Mouse (Mus musculus) cerebellum, adult 9-11 months (tissue): ENCODE data around the gene H2-M3.
"Not testable (repeated sequence)": the region's sequence is repeated elsewhere in the genome, so short reads cannot be mapped to it uniquely, and the experiment has no call there.

Source experiments
- DNase-seq: peaks from one replicate; pipeline ENCODE4 v3.0.0; 2022

The H2-M3 gene

DNA sequence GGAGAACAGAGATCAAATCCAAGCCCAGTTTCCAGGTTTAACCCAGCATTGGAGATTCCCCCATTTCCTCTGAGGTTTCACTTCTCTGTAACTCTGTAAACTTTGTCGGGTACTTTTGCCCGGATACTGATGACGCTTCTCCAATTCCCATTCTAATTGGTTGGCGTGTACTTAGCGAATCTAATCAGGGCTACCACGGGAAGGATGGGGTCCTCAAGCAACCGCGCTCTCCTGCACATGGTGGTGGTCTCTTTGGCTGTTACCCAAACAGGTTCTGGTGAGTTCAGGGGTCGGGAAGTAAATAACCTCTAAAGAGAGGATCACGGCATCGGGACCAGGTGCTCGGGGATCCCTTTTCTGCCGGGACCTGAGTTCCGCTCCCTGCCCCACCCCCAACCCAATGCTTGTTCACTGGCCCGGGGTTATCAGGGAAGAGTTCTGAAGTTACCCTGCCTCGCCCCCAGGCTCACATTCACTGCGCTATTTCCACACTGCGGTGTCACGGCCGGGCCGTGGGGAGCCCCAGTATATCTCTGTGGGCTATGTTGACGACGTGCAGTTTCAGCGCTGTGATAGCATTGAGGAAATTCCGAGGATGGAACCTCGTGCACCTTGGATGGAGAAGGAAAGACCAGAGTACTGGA, at the start of gene H2-M3:
H2-M3 (plus strand) TSS at position 163 of the 644 bp plus-strand sequence.
- DNase-seq: peak; percentile 47

DNA sequence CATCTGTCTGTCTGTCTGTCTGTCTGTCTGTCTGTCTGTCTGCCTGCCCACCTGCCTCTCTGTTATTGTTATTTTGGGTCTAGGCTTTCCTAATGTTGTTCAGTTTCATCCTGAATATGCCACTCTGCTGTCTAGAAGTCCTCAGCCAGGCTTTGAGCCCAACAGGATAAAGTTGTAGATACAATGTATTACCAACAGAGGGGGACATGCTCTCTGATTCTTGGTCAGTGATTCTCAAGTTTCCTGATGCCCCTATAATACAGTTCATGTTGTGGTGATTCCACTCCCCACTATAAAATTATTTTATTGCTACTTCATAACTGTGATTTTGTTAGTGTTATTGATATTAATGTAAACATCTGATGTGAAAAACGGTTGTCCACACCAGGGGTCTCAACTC, 48.1 kb upstream of the H2-M3 start:
- DNase-seq: no peak

DNA sequence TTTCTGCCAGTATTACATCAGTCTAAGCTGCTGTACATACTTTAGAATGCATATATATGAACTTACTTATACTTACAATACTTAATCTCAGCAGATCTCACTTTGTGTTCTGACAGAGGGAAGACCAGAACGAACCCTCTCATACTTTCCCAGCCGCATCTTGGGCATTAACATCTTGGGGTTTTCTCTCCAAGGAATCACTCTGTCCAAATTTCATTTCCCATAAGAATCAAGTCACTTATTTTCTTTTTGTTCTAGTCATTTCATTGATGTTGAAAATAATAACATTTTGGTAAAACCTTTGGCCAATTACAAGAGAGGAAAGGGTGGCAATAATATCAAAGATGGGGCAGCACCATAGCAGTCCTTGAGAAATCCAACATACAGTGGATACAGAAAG, 32.8 kb upstream of the H2-M3 start, which contains the start of gene Olfr97:
Olfr97 (minus strand) TSS at position 101 of the 400 bp plus-strand sequence.
- not testable (repeated sequence) for DNase-seq

DNA sequence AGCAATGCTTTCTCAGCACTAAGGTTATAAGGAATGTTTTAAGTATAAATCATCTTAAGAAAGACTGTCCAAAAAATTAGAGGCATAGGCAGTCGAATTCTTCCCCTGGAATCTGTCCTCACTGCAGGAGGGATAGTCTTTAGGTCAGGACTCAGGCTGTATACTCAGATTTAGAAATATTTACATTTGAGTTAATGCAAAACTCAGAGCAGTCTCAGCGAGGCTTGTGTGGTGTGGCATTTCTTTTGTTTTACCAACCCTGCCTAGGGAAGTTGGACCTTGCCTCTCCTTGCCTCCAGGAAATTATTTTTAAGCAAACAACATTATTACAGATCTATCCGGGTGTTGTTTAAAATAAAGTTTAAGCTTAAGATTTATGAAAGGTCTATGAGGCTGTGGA, 27.8 kb upstream of the H2-M3 start:
- DNase-seq: no peak

DNA sequence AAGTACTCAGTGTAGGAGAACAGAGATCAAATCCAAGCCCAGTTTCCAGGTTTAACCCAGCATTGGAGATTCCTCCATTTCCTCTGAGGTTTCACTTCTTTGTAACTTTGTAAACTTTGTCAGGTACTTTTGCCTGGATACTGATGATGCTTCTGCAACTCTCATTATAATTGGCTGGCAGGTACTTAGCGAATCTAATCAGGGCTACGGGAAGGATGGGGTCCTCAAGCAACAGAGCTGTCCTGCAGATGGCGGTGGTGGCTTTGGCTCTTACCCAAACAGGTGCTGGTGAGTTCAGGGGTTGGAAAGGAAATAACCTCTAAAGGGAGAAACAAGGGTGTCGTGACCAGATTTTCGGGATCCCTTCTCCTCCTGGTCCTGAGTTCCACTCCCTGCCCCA, 23.3 kb upstream of the H2-M3 start:
- DNase-seq: peak; percentile 2

DNA sequence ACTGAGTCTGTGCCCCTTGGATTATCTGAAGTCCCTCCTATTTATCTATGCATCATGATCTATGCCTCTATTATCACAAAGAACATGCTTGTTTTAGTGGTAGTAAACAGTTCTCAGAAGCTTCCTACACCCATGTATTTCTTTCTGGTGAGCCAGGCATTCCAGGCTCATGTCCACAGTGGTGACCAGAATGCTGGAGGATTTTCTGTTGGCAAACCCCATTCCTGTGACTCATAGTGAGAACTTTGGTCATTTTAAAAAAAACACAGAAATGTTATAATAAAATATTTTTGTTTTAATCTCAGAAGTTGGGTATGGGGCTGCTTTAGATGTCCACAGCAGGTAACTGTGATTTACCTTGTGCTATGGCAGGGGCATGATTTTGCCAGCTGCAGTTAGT, 20.6 kb upstream of the H2-M3 start:
- no peak for DNase-seq

DNA sequence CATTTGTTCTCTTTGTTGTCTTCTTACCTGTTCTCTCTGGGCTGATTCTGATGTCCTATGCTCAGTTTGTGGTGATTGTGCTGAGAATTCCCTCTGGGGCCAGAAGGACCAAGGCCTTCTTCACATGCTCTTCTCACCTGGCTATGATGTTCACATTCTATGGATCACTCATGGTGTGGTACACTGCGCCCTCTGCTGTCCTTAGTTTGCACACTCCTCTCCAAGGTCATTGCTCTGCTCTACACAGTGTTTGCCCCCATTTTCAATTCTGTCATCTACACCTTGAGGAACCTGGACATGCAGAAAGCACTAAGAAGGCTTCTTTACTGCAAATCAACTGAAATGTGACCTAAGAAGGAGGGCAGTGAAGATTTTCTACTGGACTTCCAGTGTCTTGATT, 19.5 kb upstream of the H2-M3 start:
- no peak for DNase-seq

DNA sequence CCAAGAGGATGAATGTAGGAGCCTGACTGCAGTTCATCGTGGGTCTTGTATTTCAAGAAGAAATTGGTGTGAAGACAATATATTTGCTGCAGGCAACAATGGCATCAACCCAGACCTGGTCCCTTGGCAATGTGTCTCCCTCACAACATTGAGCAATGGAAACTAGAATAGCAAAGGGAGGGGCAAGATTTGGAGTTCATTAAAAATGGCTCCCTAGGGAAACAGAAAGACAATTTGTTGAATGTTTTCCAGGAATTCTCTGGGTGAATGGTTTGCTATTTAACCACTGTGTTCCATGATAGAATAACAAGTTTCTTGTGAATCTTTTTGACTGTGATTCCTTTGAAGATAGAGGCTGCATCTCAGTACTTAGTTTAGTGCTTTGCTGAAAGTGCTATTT, 6.4 kb upstream of the H2-M3 start, which contains the start of gene Olfr98:
Olfr98 (minus strand) TSS at position 124 of the 400 bp plus-strand sequence.
- no peak for DNase-seq

DNA sequence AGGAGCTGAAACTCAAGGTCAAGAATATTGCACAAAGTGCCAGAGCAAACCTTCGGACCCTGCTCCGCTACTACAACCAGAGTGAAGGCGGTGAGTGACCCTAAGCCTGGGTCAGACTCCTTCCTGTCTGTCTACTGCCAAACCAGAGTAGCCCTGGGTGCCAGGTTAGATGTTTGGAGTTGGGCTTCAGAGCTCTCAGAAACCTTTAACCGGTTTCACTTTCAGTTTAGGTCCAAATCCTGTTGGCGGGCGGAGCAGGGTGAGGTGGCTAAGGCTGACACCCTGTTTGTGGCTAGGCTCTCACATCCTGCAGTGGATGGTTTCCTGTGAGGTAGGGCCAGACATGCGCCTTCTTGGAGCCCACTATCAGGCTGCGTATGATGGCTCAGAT, 677 bp downstream of the H2-M3 start:
- no peak for DNase-seq

DNA sequence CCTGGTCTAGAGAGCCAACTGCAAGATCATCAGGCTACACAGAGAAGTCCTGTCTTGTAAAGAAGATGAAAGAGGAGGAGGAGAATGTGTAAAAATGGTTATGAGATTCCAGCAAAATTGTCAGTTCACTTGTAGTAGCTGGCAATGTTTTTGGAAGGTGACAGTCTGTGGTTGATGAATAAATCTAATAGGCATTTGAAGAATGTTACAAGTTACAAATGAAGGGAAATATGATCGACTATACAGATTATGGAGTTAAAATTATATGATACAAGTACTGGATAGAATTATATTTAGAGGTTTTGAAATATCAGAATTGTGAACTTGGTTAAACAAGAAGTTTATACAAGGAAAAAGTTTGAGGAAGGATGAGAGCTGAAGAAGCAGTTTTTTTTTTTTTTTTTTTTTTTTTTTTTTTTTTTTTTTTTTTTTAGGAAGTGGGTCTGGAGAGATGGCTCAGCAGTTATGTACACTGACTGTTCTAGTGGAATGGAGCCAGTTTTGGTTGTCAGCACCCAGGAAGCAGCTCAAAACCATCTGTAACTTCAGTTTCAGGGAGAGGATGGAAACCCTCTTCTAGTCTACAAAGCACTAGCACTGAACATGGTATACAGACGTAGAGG, 5.7 kb downstream of the H2-M3 start:
- no peak for DNase-seq

DNA sequence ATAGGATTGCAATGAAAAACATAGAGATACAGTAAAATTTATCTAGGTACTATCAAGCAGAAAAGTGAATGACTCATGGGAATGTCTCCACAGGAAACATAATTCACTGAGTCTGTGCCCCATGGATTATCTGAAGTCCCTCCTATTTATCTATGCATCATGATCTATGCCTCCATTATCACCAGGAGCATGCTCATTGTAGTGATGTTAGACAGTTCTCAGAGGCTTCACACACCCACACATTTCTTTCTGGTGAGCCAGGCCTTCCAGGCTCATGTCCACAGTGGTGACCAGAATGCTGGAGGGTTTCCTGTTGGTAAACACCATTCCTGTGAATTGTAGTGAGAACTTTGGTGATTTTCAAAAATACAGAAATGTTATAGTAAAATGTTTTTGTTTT, 6.6 kb downstream of the H2-M3 start:
- no peak for DNase-seq

DNA sequence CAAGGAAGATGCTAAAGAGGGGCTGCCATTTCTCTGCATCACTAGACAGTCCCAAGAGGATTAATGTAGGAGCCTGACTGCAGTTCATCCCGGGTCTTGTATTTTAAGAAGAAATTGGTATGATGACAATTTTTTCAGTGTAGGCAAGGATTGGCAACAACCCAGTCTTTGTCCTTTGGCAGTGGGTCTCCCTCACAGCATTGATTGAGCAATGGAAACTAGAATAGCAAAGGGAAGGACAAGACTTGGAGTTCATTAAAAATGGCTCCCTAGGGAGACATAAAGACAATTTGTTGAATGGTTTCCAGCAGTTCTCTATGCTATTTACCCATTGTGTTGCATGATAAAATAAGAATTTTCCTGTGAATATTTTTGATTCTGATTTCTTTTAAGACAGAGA, 10.3 kb downstream of the H2-M3 start:
- no peak for DNase-seq

DNA sequence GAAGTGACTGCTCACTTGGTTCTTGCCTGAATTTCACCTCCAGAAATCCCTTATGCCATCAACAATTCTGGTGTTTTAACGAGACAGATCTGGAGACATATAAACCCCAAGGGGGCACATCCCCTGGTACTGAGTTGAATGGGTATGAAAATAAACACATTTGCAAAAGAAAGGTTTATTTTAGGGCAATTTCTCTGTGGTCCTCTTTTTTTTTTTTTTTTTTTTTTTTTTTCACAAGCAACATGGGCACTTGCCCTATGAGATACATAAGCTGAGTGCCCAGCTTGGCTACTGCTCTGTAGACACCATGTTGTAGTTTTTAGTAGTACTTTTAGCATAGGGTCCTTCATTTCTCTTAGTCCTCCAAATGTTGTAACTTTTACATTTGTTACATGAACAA, 13.3 kb downstream of the H2-M3 start, which contains the start of gene Olfr99:
Olfr99 (minus strand) TSS at position 101 of the 400 bp plus-strand sequence.
- DNase-seq: no peak

DNA sequence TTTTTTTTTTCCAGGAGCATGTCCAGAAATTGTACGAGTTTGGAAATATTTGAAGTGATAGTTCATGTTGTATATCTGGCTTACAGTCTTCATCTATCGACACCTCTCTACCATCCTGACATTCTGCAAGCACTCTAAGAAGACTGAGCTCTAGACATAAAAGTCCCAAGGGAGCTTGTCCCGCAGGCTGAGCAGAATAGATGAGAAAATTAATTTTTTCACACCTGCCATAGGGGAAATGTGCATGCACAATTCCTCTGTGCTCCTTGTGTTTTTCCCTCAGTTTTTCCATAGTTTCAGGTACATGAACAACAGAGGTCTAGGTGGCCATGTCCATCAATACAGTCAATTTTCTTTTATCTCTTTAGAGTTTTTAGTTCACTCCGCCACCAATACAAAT, 34.2 kb downstream of the H2-M3 start, which contains the start of gene Olfr101:
Olfr101 (minus strand) TSS at position 101 of the 400 bp plus-strand sequence.
- no peak for DNase-seq

DNA sequence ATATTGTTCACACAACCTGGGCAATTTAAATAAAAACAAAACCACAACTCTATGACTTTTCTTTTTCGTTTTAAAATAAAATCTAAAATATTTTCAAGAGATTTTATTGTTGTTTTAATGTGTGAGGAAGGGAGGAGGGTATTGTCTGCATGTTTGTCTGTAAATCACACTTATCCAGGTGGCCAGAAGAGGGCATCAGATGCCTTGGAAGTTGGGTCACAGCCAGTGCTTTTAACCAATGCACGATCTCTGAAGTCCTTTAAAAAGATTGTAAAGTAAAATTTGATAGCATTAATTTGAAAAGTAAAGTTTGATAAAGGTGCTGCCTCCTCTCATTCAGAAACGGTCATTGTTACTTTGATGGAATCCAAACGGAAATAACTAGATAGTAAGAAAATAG, 38.5 kb downstream of the H2-M3 start:
- DNase-seq: no peak

DNA sequence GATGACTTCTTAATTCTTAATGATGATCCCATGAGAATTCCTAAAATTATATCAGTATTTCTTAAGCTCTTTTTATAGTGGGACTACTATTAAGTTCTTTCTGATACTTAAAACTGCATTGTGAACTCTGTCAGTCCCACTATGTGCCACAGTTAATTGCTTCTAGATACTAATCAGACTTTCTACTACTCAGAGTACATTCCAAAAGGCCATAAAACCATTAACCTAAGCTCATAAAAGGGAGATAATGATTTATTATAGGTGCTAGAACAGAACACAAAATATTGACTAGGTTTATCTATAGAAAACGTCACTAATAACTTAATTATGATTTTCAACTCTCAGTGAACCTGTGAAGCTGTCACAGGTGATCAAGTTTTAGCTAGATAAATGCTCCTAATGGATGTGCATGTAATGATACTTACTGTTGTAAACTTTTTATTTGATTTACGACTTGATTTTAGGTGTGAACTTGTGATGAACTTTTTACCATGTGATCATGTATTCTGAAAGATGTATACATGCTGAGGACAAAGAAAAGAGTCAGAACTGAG, 40.2 kb downstream of the H2-M3 start:
- DNase-seq: no peak

DNA sequence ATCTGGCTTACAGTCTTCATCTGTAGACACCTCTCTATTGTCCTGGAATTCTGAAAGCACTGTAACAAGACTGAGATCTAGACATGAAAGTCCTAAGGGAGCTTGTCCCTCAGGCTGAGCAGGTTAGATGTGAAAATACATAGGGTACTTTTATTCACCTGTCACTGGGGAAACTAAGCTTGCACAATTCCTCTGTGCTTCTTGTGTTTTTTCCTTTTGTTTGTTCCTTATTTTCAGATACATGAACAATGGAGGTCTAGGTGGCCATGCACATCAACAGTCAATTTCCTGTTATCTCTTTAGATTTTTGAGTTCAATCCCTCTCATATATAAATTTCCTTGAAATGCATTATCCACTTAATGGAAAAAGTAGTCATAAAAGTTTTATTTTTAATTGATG, 46.9 kb downstream of the H2-M3 start, which contains the start of gene Olfr102:
Olfr102 (minus strand) TSS at position 101 of the 400 bp plus-strand sequence.
- DNase-seq: no peak
